Mouse (Mus musculus) CD4-positive helper T cell, adult 2 months (primary cell): Measurements from ENCODE around the gene Cyb5r1.

Experiments
- DNase-seq: peaks from one replicate; pipeline ENCODE4 v3.0.0-alpha.2; 2012; ENCODE audit warnings: low read depth, missing footprints, low spot score

The Cyb5r1 gene

GRCm38 (mm10) chr1:134458139-134458727, 52.9 kb downstream of the Cyb5r1 start:
- no peak for DNase-seq

DNA sequence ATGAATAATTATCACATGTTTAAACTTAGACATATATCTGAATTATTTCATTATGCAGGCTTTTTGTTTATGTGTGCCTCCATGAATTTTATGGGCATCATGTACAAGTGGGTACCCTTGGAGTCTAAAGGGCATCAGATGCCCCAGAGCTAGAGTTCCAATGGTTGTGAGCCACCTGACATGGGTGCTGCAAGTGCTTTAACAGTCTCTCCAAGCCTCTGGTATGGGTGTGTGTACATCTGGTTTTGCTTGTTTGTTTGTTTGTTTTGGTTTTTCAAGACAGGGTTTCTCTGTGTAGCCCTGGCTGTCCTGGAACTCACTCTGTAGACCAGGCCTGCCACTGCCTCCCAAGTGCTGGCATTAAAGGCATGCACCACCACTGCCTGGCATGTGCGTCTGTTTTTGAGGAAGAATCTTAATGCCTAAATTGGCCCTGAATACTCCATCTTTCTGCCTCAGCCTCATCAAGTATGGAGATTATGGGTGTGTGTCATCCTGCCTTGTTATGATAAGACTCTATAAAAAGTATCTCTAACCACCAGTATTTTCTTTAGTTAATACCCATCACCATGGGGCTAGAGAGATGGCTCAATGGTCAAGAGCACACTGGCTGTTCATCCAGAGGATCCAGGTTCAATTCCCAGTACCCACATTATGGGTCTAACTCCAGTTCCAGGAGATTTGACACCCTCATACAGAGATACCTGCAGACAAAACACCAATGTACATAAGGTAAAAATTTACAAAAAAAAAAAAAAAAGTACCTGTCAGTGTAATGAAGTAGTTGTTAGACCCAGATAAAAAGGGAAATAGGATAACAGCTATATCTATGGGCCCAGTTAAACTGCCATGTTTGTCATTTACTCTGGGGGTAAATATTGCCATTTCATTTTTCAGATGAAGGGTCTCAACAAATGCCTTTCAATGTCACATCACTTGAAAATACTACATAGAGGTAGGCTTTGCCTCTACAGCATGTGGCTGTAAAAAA, 55.2 kb downstream of the Cyb5r1 start:
- DNase-seq: no peak
